Mouse (Mus musculus): ENCODE data around the gene Slc35e3. TPM values are rescaled to one million over a fixed set of nuclear protein-coding genes. Genes with fewer than 3 reads are reported as not detected.
"Not testable (repeated sequence)": the region's sequence is repeated elsewhere in the genome, so short reads cannot be mapped to it uniquely, and the experiment has no call there.

The Slc35e3 gene
- polyA plus RNA-seq, 1 experiment: not detected

DNA sequence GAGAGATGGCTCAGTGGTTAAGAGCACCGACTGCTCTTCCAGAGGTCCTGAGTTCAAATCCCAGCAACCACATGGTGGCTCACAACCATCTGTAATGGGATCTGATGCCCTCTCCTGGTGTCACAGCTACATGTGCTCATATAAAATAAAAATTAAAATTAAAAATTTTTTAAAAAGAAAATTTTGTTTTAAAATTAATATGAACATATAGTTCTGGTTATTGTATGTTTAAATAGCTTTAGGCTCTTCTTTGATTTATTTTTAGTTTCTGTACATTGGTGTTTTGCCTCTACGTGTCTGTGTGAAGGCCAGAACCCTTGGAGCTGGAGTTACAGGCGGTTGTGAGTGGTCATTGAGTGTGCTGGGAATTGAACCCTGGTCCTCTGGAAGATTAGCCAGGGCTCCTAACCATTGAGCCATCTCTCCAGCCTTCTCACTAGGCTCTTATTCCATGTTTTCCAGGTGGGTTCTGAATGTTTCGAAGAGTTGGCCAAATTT is 19.2 kb downstream of the Slc35e3 start:
- Histone ChIP-seq H3K4me3 (ENCODE audit: insufficient read depth, low read depth, low read length) (no peak overlapping the region), H3K4me1 (ENCODE audit: control insufficient read depth, insufficient read depth, low read length) (no peaks in the 10 kb centered on the region), H3K27ac (ENCODE audit: insufficient read depth, low read depth, low read length) (no peak overlapping the region)
- 96% methylated on average over 4 of the region's 4 CpGs for WGBS
- TF ChIP-seq CTCF (IDR thresholded peaks at IDR 0.05; ENCODE audit: insufficient read depth, low read depth, low read length): no peak
- no peak for TF ChIP-seq POLR2A (IDR thresholded peaks at IDR 0.05; ENCODE audit: insufficient read depth, low read depth, low read length)

GRCm38 (mm10) chr10:117726350-117726749 is 19.8 kb downstream of the Slc35e3 start:
- H3K4me3 ChIP-seq (ENCODE audit: insufficient read depth, low read depth, low read length): no peak overlapping the region
- H3K27ac ChIP-seq (ENCODE audit: insufficient read depth, low read depth, low read length): no peak overlapping the region
- H3K4me1 ChIP-seq (ENCODE audit: control insufficient read depth, insufficient read depth, low read length): no peaks in the 10 kb centered on the region
- TF ChIP-seq CTCF (IDR thresholded peaks at IDR 0.05; ENCODE audit: insufficient read depth, low read depth, low read length) (no peak), POLR2A (IDR thresholded peaks at IDR 0.05; ENCODE audit: insufficient read depth, low read depth, low read length) (no peak)
- WGBS: 88% methylated on average over 4 of the region's 4 CpGs

DNA sequence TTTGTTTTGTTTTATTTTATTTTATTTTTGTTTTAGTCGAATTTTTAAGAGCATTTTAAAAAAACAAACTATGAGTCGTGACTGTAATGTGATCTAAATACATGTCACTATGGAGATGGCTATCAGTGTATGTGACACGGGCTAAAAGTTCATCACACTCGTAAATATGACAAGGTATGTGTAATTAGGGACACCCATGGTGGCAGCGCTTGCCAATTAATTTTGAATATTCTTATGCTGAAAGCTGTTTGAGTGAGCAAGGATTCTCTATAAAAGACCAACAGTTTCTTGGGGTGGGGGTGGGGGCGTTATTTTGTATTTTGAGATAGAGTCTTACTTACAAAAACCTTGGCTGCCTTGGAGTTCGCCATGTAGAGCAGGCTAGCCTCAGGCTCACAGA is 20.5 kb downstream of the Slc35e3 start:
- WGBS: 80% methylated on average over 7 of the region's 7 CpGs
- no peaks in the 10 kb centered on the region for H3K4me1 ChIP-seq (ENCODE audit: control insufficient read depth, insufficient read depth, low read length)
- no peak overlapping the region for H3K4me3 ChIP-seq (ENCODE audit: insufficient read depth, low read depth, low read length)
- TF ChIP-seq POLR2A (IDR thresholded peaks at IDR 0.05; ENCODE audit: insufficient read depth, low read depth, low read length) (no peak), CTCF (IDR thresholded peaks at IDR 0.05; ENCODE audit: insufficient read depth, low read depth, low read length) (no peak)
- H3K27ac ChIP-seq (ENCODE audit: insufficient read depth, low read depth, low read length): no peak overlapping the region

GRCm38 (mm10) chr10:117724804-117725361 is 21.3 kb downstream of the Slc35e3 start:
- 93% methylated on average over 3 of the region's 3 CpGs for WGBS
- no peak for TF ChIP-seq POLR2A (IDR thresholded peaks at IDR 0.05; ENCODE audit: insufficient read depth, low read depth, low read length)
- no peak for TF ChIP-seq CTCF (IDR thresholded peaks at IDR 0.05; ENCODE audit: insufficient read depth, low read depth, low read length)
- Histone ChIP-seq H3K4me1 (ENCODE audit: control insufficient read depth, insufficient read depth, low read length) (no peaks in the 10 kb centered on the region), H3K27ac (ENCODE audit: insufficient read depth, low read depth, low read length) (no peak overlapping the region), H3K4me3 (ENCODE audit: insufficient read depth, low read depth, low read length) (no peak overlapping the region)

DNA sequence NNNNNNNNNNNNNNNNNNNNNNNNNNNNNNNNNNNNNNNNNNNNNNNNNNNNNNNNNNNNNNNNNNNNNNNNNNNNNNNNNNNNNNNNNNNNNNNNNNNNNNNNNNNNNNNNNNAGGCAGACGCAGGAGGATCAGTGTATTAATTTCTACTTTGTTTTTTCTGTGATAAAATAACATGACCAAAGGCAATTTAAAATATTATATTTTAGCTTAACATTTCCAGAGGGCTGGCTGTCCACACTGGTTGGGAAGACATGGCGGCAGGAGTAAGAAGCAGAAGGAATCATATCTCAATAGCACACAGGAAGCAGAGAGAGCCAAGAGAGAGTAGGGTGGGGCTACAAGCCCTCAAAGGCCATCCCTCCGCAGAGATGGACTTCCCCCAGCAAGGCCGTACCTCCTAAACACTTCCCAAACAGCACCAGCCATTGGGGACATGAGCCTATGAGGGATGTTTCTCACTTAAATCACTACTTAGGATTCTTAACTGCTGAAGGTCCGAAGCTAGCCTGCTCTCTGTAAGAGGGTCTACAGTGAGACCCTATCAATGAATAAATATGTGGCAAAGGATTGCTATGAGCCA is 21.9 kb downstream of the Slc35e3 start:
- TF ChIP-seq CTCF (IDR thresholded peaks at IDR 0.05; ENCODE audit: insufficient read depth, low read depth, low read length): no peak
- TF ChIP-seq POLR2A (IDR thresholded peaks at IDR 0.05; ENCODE audit: insufficient read depth, low read depth, low read length): no peak
- 79% methylated on average over 5 of the region's 5 CpGs for WGBS
- Histone ChIP-seq H3K27ac (ENCODE audit: insufficient read depth, low read depth, low read length) (no peak overlapping the region), H3K4me1 (ENCODE audit: control insufficient read depth, insufficient read depth, low read length) (no peaks in the 10 kb centered on the region), H3K4me3 (ENCODE audit: insufficient read depth, low read depth, low read length) (no peak overlapping the region)

DNA sequence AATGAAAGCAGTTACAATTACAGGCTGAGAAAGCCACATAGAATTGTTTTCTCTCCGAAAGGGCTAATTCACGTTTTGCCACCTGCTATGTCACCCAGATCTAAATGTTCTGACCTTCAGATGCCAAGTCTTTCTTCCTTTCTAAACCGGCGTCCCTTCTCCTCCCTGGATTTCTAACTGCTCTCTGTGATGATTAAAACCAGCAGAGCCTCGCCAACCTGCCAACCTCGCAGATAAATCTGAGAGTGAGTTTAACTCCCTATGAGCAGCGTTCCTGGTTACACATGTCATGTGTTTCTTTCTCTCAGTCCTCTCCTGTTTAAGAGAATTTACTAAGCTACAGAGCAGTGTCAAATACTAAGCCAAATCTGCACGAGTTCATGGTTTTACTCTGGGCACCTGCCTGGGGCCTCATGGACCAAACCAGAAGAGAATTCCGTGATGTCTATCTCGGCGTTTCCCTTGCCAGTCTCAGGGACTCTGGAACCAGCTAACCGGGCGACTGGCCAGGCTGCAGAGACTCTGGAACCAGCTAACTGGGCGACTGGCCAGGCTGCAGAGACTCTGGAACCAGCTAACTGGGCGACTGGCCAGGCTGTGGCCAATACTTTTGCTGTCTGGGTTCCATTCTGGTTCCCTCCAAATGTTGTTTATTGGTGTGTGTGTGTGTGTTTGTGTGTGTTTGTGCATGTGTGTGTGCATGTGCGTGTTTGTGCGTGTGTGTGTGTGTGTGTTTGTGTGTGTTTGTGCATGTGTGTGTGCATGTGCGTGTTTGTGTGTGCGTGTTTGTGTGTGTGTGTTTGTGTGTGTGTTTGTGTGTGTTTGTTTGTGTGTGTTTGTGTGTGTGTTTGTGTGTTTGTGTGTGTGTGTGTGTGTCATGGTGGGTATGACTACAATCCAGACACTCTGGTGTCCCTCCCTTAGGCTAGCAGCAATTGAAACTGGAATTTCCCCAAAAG is 27.7 kb downstream of the Slc35e3 start:
- TF ChIP-seq POLR2A (IDR thresholded peaks at IDR 0.05; ENCODE audit: insufficient read depth, low read depth, low read length): no peak
- no peak for TF ChIP-seq CTCF (IDR thresholded peaks at IDR 0.05; ENCODE audit: insufficient read depth, low read depth, low read length)
- Histone ChIP-seq H3K27ac (ENCODE audit: insufficient read depth, low read depth, low read length) (no peak overlapping the region), H3K4me3 (ENCODE audit: insufficient read depth, low read depth, low read length) (no peak overlapping the region), H3K4me1 (ENCODE audit: control insufficient read depth, insufficient read depth, low read length) (peaks cover 5% of the 10 kb centered on the region)
- 50% methylated on average over 19 of the region's 19 CpGs for WGBS

DNA sequence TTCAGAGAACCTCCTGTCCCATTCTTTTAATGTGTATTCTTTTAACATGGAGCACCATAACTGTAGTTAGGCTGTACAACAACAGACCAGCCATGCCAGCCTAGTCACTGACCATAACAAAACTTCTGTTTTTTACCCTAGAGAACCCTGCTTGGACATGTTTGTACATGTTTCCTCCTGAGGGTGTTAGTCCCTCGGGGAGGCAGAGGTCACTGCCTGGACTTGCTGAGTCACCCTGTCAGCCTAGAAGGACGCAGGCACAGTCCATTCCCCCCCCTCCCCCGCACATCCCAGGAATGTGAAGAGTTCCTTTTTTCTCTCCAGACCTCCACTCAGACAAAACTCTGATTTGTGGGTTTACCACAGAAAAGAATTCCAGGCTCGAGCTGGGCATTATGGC is 28.6 kb downstream of the Slc35e3 start:
- Histone ChIP-seq H3K27ac (ENCODE audit: insufficient read depth, low read depth, low read length) (no peak overlapping the region), H3K4me3 (ENCODE audit: insufficient read depth, low read depth, low read length) (no peak overlapping the region), H3K4me1 (ENCODE audit: control insufficient read depth, insufficient read depth, low read length) (peaks cover 5% of the 10 kb centered on the region)
- no peak for TF ChIP-seq CTCF (IDR thresholded peaks at IDR 0.05; ENCODE audit: insufficient read depth, low read depth, low read length)
- TF ChIP-seq POLR2A (IDR thresholded peaks at IDR 0.05; ENCODE audit: insufficient read depth, low read depth, low read length): no peak
- WGBS: 14% methylated on average over 4 of the region's 4 CpGs

DNA sequence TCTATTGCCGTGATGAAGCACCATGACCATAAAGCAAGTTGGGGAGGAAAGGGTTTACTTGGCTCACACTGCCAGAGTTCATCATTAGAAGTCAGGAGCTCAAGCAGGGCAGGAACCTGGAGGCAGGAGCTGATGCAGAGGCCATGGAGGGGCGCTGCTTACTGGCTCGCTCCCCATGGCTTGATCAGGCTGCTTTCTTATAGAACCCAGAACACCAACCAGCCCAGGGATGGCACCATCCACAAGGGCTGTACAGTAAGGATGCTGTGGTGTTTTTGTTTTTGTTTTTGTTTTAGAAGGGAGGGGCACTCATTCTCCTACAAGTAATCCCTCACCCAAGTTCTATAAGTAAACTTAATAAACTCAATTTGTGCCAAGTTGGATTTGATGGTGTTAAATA is 29.5 kb downstream of the Slc35e3 start:
- WGBS: 77% methylated on average over 3 of the region's 3 CpGs
- TF ChIP-seq POLR2A (IDR thresholded peaks at IDR 0.05; ENCODE audit: insufficient read depth, low read depth, low read length) (no peak), CTCF (IDR thresholded peaks at IDR 0.05; ENCODE audit: insufficient read depth, low read depth, low read length) (no peak)
- H3K27ac ChIP-seq (ENCODE audit: insufficient read depth, low read depth, low read length): no peak overlapping the region

DNA sequence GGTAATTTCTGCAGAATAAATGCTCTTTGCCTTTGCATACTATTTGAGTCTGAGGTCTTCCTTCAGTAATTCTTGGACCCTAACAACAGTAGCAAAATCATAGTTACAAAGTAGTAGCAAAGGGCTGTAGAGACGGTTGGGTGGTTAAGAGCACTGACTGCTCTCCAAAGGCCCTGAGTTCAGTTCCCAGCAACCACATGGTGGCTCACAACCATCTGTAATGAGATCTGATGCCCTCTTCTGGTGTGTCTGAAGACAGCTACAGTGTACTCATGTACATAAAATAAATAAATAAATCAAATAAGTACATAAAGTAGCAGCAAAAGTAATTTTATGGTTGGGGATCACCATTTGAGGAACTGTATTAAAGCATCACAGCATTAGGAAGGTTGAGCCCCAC is 30.5 kb downstream of the Slc35e3 start:
- H3K4me1 ChIP-seq (ENCODE audit: control insufficient read depth, insufficient read depth, low read length); H3K4me3 ChIP-seq (ENCODE audit: insufficient read depth, low read depth, low read length); H3K27ac ChIP-seq (ENCODE audit: insufficient read depth, low read depth, low read length): not testable (repeated sequence)
- WGBS: 95% methylated on average over 1 of the region's 1 CpGs

More for the DNA sequence above, 29.5 kb downstream of the Slc35e3 start:
- Histone ChIP-seq H3K4me1 (ENCODE audit: control insufficient read depth, insufficient read depth, low read length) (peaks cover 5% of the 10 kb centered on the region), H3K4me3 (ENCODE audit: insufficient read depth, low read depth, low read length) (no peak overlapping the region)

Measured in olfactory bulb, adult 2 months (tissue).